Mouse (Mus musculus) intestine, embryonic 16.5 days (tissue): Measurements from ENCODE around the gene Zfp426. TPM values are rescaled to one million over a fixed set of nuclear protein-coding genes. Genes with fewer than 3 reads are reported as not detected.

Experiments used
- ATAC-seq: fragments of 200-750 bp; cut with Nextera tagmentation; 2 replicates; pipeline ENCODE4 v1.8.0; 2017; ENCODE audit warnings: moderate TSS enrichment, moderate library complexity
- H3K27ac ChIP-seq: fragments of 300-500 bp; sonication (generic); 2 replicates; pipeline ENCODE4 v1.5.1; 2014; ENCODE audit warnings: mild to moderate bottlenecking, low read length
- H3K27me3 ChIP-seq: fragments of 300-500 bp; sonication (generic); replicated peaks from 2 replicates; pipeline ENCODE4 v1.6.1; 2014; ENCODE audit warnings: low read length, control low read depth, mixed read lengths; ENCODE audit not compliant: control insufficient read depth, insufficient read depth
- H3K36me3 ChIP-seq: fragments of 300-500 bp; sonication (generic); 2 replicates; pipeline ENCODE4 v1.6.1; 2014; ENCODE audit warnings: low read length, control low read depth; ENCODE audit not compliant: control insufficient read depth, insufficient read depth
- H3K4me1 ChIP-seq: fragments of 300-500 bp; sonication (generic); 2 replicates; pipeline ENCODE4 v1.6.1; 2014; ENCODE audit warnings: low read length, control low read depth, mixed read lengths; ENCODE audit not compliant: control insufficient read depth, insufficient read depth
- H3K4me2 ChIP-seq: fragments of 300-500 bp; sonication (generic); 2 replicates; pipeline ENCODE4 v1.6.1; 2014; ENCODE audit warnings: low read depth, low read length, control low read depth
- H3K4me3 ChIP-seq: fragments of 300-500 bp; sonication (generic); 2 replicates; pipeline ENCODE4 v1.5.1; 2014; ENCODE audit warnings: mild to moderate bottlenecking, low read length
- H3K9ac ChIP-seq: fragments of 300-500 bp; sonication (generic); 2 replicates; pipeline ENCODE4 v1.6.1; 2014; ENCODE audit warnings: low read depth, low read length
- H3K9me3 ChIP-seq: fragments of 300-500 bp; sonication (generic); 2 replicates; pipeline ENCODE4 v1.6.1; 2016; ENCODE audit warnings: low read length, control low read depth; ENCODE audit not compliant: control insufficient read depth
- WGBS: fragments of 180-500 bp; shearing (Covaris S2); extraction: QIAGEN DNeasy Blood & Tissue Kit; methylation state at CpG from one replicate; pipeline ENCODE4 v1.1.7; 2014; 5-methylcytosine and 5-hydroxymethylcytosine counted together
- polyA plus RNA-seq: library from polyadenylated mRNA; unstranded; fragments of >200 nt; fragmentation: Nextera tagmentation; extraction: Ambion mirVana; gene quantifications from 2 replicates; pipeline ENCODE4 v1.2.1, GENCODE M21; 2015

Gene Zfp426
- polyA plus RNA-seq: 14.2 and 14.4 TPM in 2 replicates

DNA sequence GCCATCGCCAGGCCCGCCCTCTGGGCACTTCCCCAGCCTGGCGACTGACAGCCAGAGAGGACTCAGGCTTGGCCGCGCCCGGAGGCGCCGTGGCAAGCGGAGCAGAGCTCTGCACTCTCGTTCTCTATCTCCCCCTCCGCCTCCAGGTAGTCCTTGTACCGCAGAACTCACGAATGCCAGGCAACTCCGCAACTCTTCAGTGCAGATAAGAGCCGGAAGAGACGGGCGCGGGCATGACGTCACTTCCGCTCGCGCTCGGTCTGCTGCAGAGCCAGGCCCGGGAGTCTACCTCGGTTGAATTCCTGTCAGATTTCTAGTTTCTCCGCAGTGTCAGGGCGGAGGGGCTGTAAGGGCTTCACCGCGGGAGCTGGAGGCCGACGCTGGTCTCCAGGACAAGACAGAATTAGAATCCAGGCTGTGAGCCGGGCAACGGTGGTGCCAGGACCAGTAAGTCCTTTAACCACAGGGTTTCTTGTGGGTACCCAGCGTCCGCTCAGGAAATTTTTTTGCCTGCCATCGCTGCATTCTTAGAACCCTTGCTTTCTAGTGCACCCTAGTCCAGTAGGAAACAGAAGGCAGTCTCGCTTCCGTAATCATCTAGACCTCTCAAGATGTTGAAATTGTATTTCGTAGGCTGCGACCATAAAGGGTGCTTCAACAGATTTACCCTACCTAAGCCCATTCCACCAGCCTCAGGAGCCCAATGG, at the start of gene Zfp426:
TSS of gene Zfp426 (minus strand) at position 220 of the 707 bp plus-strand sequence.
- Histone ChIP-seq H3K4me1 (peaks cover 12% of the 10 kb centered on the region), H3K36me3 (0 out of 2 replicates have a peak, but pooled peaks cover 6% of the 10 kb centered on the region), H3K4me3 (peak within 1 kb of the TSS; percentile 82), H3K27me3 (no peaks in the 10 kb centered on the region), H3K9me3 (no peaks in the 10 kb centered on the region), H3K4me2 (peak within 1 kb of the TSS; percentile 83), H3K9ac (peak within 1 kb of the TSS; percentile 84), H3K27ac (peak within 1 kb of the TSS; percentile 98)
- ATAC-seq: peak; percentile 97
- WGBS: under 1% methylated on average over 40 of the region's 40 CpGs

DNA sequence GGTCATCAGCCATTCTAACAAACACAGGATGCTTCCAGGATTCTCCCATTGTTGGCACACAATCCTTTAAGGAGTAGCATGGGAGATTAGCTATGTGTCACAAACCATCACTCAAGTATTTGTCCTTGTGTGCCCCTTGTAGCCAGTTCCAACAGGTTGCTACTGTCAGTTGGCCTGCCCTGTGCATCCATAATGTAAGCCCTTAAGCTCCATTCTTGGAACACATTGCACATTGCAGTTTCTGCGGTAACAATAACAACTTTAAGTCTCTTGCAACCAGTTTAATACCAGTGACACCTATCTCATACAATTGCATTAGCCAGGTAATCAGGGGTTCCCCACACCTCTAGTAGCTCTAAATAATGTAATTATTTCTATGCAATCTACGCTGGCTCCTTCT, 44.1 kb upstream of the Zfp426 start:
- no peaks in the 10 kb centered on the region for H3K36me3 ChIP-seq
- H3K9ac ChIP-seq: no peak overlapping the region
- no peak overlapping the region for H3K27ac ChIP-seq
- no peak for ATAC-seq
- H3K4me1 ChIP-seq: no peaks in the 10 kb centered on the region
- no peak overlapping the region for H3K4me2 ChIP-seq
- no peaks in the 10 kb centered on the region for H3K27me3 ChIP-seq
- no peak overlapping the region for H3K4me3 ChIP-seq
- 85% methylated on average over 2 of the region's 2 CpGs for WGBS
- no peaks in the 10 kb centered on the region for H3K9me3 ChIP-seq

DNA sequence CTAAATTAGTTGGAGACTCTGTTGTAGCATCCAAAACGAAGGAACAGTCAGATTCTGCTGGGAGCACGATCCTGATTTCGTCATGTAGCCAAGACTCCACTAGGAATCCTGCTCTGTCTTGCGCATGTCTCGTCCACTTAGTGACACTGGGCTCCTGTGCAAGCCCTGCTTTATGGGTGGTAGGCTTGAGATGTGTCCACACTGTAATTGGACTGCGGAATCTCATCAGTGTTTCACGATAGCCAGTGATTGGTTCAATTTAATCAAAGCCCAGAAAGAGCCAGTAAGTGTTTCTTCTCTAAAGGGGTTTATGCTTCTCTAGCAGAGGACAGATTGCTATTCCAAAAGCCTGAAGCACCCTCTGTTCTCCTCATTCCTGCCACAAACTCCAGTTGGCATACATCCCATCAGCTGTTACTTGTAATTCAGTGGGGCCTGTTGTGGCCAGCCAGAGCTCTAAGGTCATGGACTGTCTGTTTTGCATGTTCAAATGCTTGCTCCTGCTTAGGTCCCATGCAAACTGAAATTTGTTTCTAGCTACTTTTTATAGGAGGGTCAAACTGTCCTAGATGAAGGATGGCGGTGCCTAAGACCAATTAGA, 41.9 kb upstream of the Zfp426 start:
- no peaks in the 10 kb centered on the region for H3K9me3 ChIP-seq
- no peak overlapping the region for H3K9ac ChIP-seq
- H3K4me2 ChIP-seq: no peak overlapping the region
- ATAC-seq: no peak
- no peaks in the 10 kb centered on the region for H3K4me1 ChIP-seq
- no peaks in the 10 kb centered on the region for H3K36me3 ChIP-seq
- WGBS: 75% methylated on average over 8 of the region's 8 CpGs
- no peaks in the 10 kb centered on the region for H3K27me3 ChIP-seq
- H3K27ac ChIP-seq: no peak overlapping the region
- no peak overlapping the region for H3K4me3 ChIP-seq

DNA sequence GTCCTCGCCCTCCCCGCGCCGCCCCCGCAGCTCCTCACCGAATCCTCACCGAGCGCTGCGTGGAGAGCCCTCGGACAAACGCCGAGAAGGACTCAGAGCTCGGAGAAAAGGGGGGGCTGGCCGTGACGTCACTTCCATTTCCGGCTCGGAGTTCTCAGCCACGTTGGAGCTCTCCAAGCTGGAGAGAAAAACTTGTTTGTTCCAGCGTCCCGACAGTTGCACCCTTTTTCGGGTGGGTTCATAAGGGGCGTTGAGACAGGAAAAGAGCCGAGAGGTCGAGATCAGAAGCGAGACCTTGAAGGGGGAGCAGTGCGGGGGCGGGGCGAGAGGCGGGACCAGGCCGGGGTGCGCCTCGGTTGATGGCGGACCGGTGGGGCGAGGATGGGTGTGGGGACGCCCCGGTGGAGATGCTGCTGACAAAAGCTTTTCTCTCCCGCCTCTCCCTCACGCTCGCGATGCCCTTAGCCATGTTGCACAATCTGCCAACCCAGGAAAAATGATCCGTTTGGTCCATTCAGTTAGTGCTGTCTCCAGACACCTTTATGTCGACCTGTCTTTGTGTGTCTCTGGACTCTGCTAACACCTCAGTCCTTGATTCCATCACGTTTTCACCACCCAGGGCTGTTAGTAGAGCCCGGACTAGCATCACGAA, 28.9 kb upstream of the Zfp426 start, which contains the start of gene Zfp266:
TSS of gene Zfp266 (minus strand) at position 112 of the 652 bp plus-strand sequence.
- peak; percentile 94 for ATAC-seq
- H3K27me3 ChIP-seq: no peaks in the 10 kb centered on the region
- peak within 1 kb of the TSS; percentile 81 for H3K4me3 ChIP-seq
- peaks cover 12% of the 10 kb centered on the region for H3K4me1 ChIP-seq
- WGBS: under 1% methylated on average over 46 of the region's 46 CpGs
- H3K27ac ChIP-seq: peak within 1 kb of the TSS; percentile 99
- H3K36me3 ChIP-seq: no peaks in the 10 kb centered on the region
- peak within 1 kb of the TSS; percentile 77 for H3K4me2 ChIP-seq
- peak within 1 kb of the TSS; percentile 98 for H3K9ac ChIP-seq
- no peaks in the 10 kb centered on the region for H3K9me3 ChIP-seq

DNA sequence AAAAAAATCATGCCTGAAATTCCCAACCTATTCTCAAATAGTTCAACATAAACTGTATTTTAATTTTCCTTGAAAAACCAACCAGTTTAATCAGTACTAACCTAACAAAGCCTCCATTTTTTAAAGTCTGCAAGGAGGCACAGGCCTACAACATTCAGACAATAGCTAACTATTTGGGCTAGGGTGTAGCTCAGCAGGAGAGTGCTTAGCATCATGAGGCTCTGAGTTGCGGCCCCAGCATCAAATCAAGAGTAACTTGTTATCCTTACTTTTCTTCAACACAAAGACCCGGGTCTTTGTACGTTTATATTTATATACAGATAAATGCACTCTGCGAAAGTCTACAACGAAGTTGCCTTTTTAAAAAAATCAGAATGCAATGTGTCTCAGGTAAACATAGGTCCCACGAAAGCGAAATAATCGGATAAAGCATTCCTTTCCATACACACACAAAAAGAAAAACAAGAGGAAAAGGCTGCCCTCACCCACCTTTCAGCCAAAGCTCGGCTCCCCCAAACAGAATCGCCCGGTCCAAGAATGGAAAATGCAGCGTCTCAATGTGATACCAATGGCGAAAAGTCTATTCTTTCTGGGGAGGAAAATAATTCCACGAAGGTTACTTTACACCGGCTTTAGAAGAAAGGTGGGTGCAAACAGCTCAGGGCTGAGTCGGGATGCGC, 28.1 kb upstream of the Zfp426 start:
- Histone ChIP-seq H3K4me2 (peak overlapping the region; percentile 67), H3K36me3 (no peaks in the 10 kb centered on the region; the same call in 1 of the 2 replicates), H3K4me1 (peaks cover 12% of the 10 kb centered on the region), H3K27me3 (no peaks in the 10 kb centered on the region), H3K9me3 (no peaks in the 10 kb centered on the region), H3K27ac (peak overlapping the region; percentile 99), H3K9ac (peak overlapping the region; percentile 98), H3K4me3 (peak overlapping the region; percentile 81)
- under 1% methylated on average over 17 of the region's 17 CpGs for WGBS
- no peak; the same call in 1 of the 2 replicates for ATAC-seq

DNA sequence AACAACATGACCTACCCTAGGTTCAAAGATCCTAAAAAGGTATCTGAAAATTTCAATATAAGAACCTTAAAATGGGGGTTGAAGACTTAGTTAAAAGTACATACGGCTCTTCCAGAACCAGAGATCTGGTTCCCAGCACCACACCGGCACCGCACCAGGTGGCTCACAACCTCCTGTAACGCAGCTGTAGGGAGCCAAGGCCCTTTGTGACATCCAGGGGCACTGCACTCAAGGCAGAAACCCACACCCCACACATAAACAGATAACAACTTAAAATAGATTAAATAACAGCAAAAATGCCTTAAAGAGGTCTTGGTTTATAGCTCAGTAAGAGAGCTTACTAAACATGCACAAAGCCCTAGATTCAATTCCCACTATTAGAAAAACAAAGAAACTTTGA, 27.4 kb upstream of the Zfp426 start:
- ATAC-seq: no peak
- no peak overlapping the region for H3K27ac ChIP-seq

DNA sequence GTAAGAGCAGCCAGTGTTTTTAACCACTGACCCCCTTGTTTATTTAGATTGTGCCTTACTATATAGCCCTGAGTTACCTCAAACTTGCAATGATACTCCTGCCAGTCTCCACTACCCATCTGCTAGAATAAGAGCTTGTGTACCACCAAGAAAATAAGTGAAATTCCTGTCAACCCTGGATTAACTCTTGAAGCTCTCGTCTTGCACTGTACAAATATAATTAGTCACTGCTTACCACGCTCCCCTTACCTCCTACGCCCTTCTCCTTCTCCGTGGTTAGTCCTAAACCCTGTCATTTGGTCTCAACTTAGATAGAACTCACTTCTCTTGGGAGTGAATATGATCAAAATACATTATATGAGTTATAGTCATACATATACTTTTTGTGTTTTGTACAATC, 26.2 kb upstream of the Zfp426 start:
- H3K27ac ChIP-seq: no peak overlapping the region
- no peak overlapping the region for H3K4me3 ChIP-seq
- no peak overlapping the region for H3K9ac ChIP-seq
- no peak for ATAC-seq
- no peaks in the 10 kb centered on the region for H3K27me3 ChIP-seq
- 76% methylated on average over 4 of the region's 4 CpGs for WGBS
- peaks cover 12% of the 10 kb centered on the region for H3K4me1 ChIP-seq
- no peaks in the 10 kb centered on the region; the same call in 1 of the 2 replicates for H3K36me3 ChIP-seq
- H3K9me3 ChIP-seq: no peaks in the 10 kb centered on the region
- no peak overlapping the region for H3K4me2 ChIP-seq

More for the DNA sequence above, 27.4 kb upstream of the Zfp426 start:
- no peaks in the 10 kb centered on the region for H3K27me3 ChIP-seq
- no peaks in the 10 kb centered on the region; the same call in 1 of the 2 replicates for H3K36me3 ChIP-seq
- H3K4me1 ChIP-seq: peaks cover 12% of the 10 kb centered on the region
- H3K4me2 ChIP-seq: peak overlapping the region; percentile 65
- H3K4me3 ChIP-seq: peak overlapping the region; percentile 47
- no peaks in the 10 kb centered on the region for H3K9me3 ChIP-seq
- H3K9ac ChIP-seq: peak overlapping the region; percentile 61
- WGBS: 15% methylated on average over 4 of the region's 4 CpGs

DNA sequence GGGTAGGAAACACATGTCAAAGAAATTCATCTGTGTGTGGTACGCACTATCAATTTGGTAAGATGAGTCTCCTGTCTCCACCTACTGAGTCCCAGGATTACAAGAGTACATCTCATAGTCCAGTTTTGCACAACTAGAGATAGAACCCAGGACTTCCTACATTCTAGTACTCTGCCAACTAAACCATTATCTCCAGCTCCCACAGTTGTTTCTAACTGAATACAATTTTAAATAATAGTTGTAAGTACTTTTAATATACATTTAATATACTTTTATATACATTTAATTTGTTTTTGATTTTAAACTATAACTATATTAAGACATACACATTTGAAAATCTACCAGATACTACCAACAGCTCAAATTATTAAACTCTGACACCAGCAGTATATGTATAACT, 25.2 kb upstream of the Zfp426 start:
- H3K9ac ChIP-seq: no peak overlapping the region
- H3K27ac ChIP-seq: no peak overlapping the region
- no peak overlapping the region for H3K4me3 ChIP-seq
- H3K4me2 ChIP-seq: no peak overlapping the region
- WGBS: 87% methylated on average over 1 of the region's 1 CpGs
- ATAC-seq: no peak
- H3K9me3 ChIP-seq: no peaks in the 10 kb centered on the region
- H3K27me3 ChIP-seq: no peaks in the 10 kb centered on the region
- no peaks in the 10 kb centered on the region; the same call in 1 of the 2 replicates for H3K36me3 ChIP-seq
- H3K4me1 ChIP-seq: peaks cover 12% of the 10 kb centered on the region

DNA sequence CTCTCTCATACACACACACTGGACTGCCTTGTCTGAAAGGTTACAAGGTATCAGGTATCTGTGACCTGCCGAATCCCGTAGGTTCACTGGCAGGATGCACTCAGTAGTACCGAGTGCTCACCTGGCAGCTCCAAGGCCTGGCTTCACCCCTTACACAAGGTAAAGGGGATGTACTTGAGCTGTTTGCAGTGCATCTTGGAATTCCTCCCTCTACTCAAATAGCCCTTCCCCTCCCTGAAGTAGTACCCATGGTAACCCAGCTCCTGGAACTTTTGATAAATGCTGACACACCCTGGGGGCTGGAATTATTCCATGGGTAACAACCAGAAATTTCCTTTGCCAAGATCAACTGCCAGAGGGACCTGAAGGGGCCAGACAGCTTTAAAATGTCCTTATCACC, 21.5 kb upstream of the Zfp426 start:
- Histone ChIP-seq H3K36me3 (no peaks in the 10 kb centered on the region; the same call in 1 of the 2 replicates), H3K4me1 (peaks cover 3% of the 10 kb centered on the region; the same call in 1 of the 2 replicates)
- ATAC-seq: no peak

More for the DNA sequence above, 21.5 kb upstream of the Zfp426 start:
- Histone ChIP-seq H3K9ac (no peak overlapping the region), H3K27me3 (no peaks in the 10 kb centered on the region), H3K9me3 (no peaks in the 10 kb centered on the region), H3K4me3 (no peak overlapping the region), H3K27ac (no peak overlapping the region), H3K4me2 (no peak overlapping the region)
- 78% methylated on average over 3 of the region's 3 CpGs for WGBS
